Mouse (Mus musculus) neural tube, embryonic 14.5 days (tissue): ENCODE results near the gene Rara. TPM values are rescaled to one million over a fixed set of nuclear protein-coding genes. Genes with fewer than 3 reads are reported as not detected.
A peak's percentile ranks its signal among the peaks of the same experiment; 100 is the strongest.

Experiments
- ATAC-seq: fragments of 200-750 bp; cut with Nextera tagmentation; 2 replicates; pipeline ENCODE4 v1.8.0; 2017; ENCODE audit warnings: low read depth, mild to moderate bottlenecking, moderate TSS enrichment, moderate library complexity
- H3K27ac ChIP-seq: fragments of 300-500 bp; sonication (generic); 2 replicates; pipeline ENCODE4 v1.5.1; 2014; ENCODE audit warnings: low read depth, mild to moderate bottlenecking, control low read depth, low read length, moderate library complexity, mixed read lengths
- H3K27me3 ChIP-seq: fragments of 300-500 bp; sonication (generic); 2 replicates; pipeline ENCODE4 v1.6.1; 2014; ENCODE audit warnings: low read length; ENCODE audit not compliant: control insufficient read depth, insufficient read depth
- H3K36me3 ChIP-seq: fragments of 300-500 bp; sonication (generic); 2 replicates; pipeline ENCODE4 v1.6.1; 2014; ENCODE audit warnings: low read length, mixed read lengths; ENCODE audit not compliant: control insufficient read depth, insufficient read depth
- H3K4me1 ChIP-seq: fragments of 300-500 bp; sonication (generic); 2 replicates; pipeline ENCODE4 v1.6.1; 2014; ENCODE audit warnings: low read length; ENCODE audit not compliant: control insufficient read depth, insufficient read depth
- H3K4me2 ChIP-seq: fragments of 300-500 bp; sonication (generic); 2 replicates; pipeline ENCODE4 v1.6.1; 2014; ENCODE audit warnings: mild to moderate bottlenecking, low read depth, low read length, control low read depth
- H3K4me3 ChIP-seq: fragments of 300-500 bp; sonication (generic); 2 replicates; pipeline ENCODE4 v1.5.1; 2014; ENCODE audit warnings: low read depth, low read length, control low read depth, mixed read lengths
- H3K9ac ChIP-seq: fragments of 300-500 bp; sonication (generic); replicated peaks from 2 replicates; pipeline ENCODE4 v1.6.1; 2014; ENCODE audit warnings: low read depth, mild to moderate bottlenecking, control low read depth, low read length, mixed read lengths
- H3K9me3 ChIP-seq: fragments of 300-500 bp; sonication (generic); 2 replicates; pipeline ENCODE4 v1.6.1; 2016; ENCODE audit warnings: low read length; ENCODE audit not compliant: control insufficient read depth
- WGBS: fragments of 180-500 bp; shearing (Covaris S2); extraction: QIAGEN DNeasy Blood & Tissue Kit; methylation state at CpG from one replicate; pipeline ENCODE4 v1.1.7; 2014; 5-methylcytosine and 5-hydroxymethylcytosine counted together
- polyA plus RNA-seq: library from polyadenylated mRNA; unstranded; fragments of >200 nt; fragmentation: Nextera tagmentation; extraction: Ambion mirVana; gene quantifications from 2 replicates; pipeline ENCODE4 v1.2.1, GENCODE M21; 2014

Gene Rara
- polyA plus RNA-seq, 1 experiment from 2014 or later: 22.3 TPM

DNA sequence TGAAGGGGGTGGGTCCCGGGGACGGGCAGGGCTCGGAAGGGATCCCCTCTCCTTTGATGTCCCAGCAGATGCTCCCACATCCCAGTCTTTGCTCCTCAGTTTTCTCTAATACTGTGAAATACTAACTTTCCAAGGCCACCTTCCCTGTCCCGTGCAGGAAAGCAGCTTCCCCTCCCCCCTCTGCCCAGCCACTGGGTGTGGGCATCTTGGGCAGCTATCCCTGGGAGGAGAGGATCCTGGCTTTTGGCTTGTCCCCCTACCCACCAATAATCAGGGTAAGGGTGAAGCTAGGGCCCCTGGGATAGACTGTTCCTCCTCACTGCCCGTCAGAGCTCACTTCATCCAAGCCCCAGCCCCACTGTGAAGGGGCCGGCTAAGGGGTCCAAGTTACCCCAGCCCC is 46.6 kb downstream of the Rara start:
- no peaks in the 10 kb centered on the region for H3K9me3 ChIP-seq
- no peaks in the 10 kb centered on the region for H3K27me3 ChIP-seq
- ATAC-seq: no peak
- H3K4me1 ChIP-seq: peaks cover 26% of the 10 kb centered on the region
- H3K9ac ChIP-seq: no peak overlapping the region
- H3K4me3 ChIP-seq: no peak overlapping the region
- no peak overlapping the region for H3K4me2 ChIP-seq
- peaks cover 13% of the 10 kb centered on the region for H3K36me3 ChIP-seq
- H3K27ac ChIP-seq: no peak overlapping the region
- 75% methylated on average over 6 of the region's 6 CpGs for WGBS

- H3K9ac ChIP-seq: no peak overlapping the region
- no peak for ATAC-seq
- no peak overlapping the region for H3K4me2 ChIP-seq
- H3K4me3 ChIP-seq: no peak overlapping the region
- WGBS: 46% methylated on average over 5 of the region's 5 CpGs
- no peaks in the 10 kb centered on the region for H3K27me3 ChIP-seq
- H3K4me1 ChIP-seq: peaks cover 18% of the 10 kb centered on the region
- H3K27ac ChIP-seq: no peak overlapping the region; the same call in 1 of the 2 replicates
- H3K36me3 ChIP-seq: peaks cover 13% of the 10 kb centered on the region
- H3K9me3 ChIP-seq: no peaks in the 10 kb centered on the region
Observed at GRCm38 (mm10) chr11:98974871-98975719, 47.5 kb downstream of the Rara start.

- no peak for ATAC-seq
- WGBS: 31% methylated on average over 15 of the region's 15 CpGs
Observed at GRCm38 (mm10) chr11:98978526-98979148, 51.0 kb downstream of the Rara start.

GRCm38 (mm10) chr11:98979356-98979755 is 51.7 kb downstream of the Rara start:
- no peak for ATAC-seq
- Histone ChIP-seq H3K27me3 (no peaks in the 10 kb centered on the region), H3K9ac (no peak overlapping the region), H3K27ac (no peak overlapping the region), H3K9me3 (no peaks in the 10 kb centered on the region), H3K36me3 (no peaks in the 10 kb centered on the region), H3K4me1 (peaks cover 10% of the 10 kb centered on the region; the same call in 1 of the 2 replicates), H3K4me3 (no peak overlapping the region), H3K4me2 (no peak overlapping the region)
- 86% methylated on average over 4 of the region's 5 CpGs for WGBS

More at GRCm38 (mm10) chr11:98978526-98979148, 51.0 kb downstream of the Rara start:
- H3K4me2 ChIP-seq: no peak overlapping the region
- peak overlapping the region; percentile 16; the same call in 1 of the 2 replicates for H3K27ac ChIP-seq
- H3K4me1 ChIP-seq: peaks cover 10% of the 10 kb centered on the region; the same call in 1 of the 2 replicates
- peaks cover 2% of the 10 kb centered on the region; the same call in 1 of the 2 replicates for H3K36me3 ChIP-seq
- no peak overlapping the region for H3K4me3 ChIP-seq
- no peaks in the 10 kb centered on the region for H3K9me3 ChIP-seq
- no peak overlapping the region for H3K9ac ChIP-seq
- no peaks in the 10 kb centered on the region for H3K27me3 ChIP-seq

GRCm38 (mm10) chr11:98981289-98981996 is 53.8 kb downstream of the Rara start:
- peak overlapping the region; percentile 79 for H3K4me2 ChIP-seq
- 28% methylated on average over 20 of the region's 20 CpGs for WGBS
- no peaks in the 10 kb centered on the region for H3K36me3 ChIP-seq
- H3K4me3 ChIP-seq: peak overlapping the region; percentile 64
- no peaks in the 10 kb centered on the region for H3K9me3 ChIP-seq
- H3K9ac ChIP-seq: peak overlapping the region; percentile 86
- peaks cover 10% of the 10 kb centered on the region; the same call in 1 of the 2 replicates for H3K4me1 ChIP-seq
- H3K27me3 ChIP-seq: no peaks in the 10 kb centered on the region
- peak; percentile 13 for ATAC-seq
- H3K27ac ChIP-seq: peak overlapping the region; percentile 94

GRCm38 (mm10) chr11:98981997-98982772 is 54.6 kb downstream of the Rara start:
- no peaks in the 10 kb centered on the region for H3K27me3 ChIP-seq
- peak overlapping the region; percentile 79 for H3K4me2 ChIP-seq
- H3K4me3 ChIP-seq: peak overlapping the region; percentile 64
- H3K9ac ChIP-seq: peak overlapping the region; percentile 86
- under 1% methylated on average over 94 of the region's 94 CpGs for WGBS
- peak; percentile 80 for ATAC-seq
- no peaks in the 10 kb centered on the region for H3K9me3 ChIP-seq
- H3K4me1 ChIP-seq: peaks cover 10% of the 10 kb centered on the region; the same call in 1 of the 2 replicates
- no peaks in the 10 kb centered on the region for H3K36me3 ChIP-seq
- H3K27ac ChIP-seq: peak overlapping the region; percentile 94

- WGBS: under 1% methylated on average over 28 of the region's 28 CpGs
- peak within 1 kb of the TSS; percentile 86 for H3K9ac ChIP-seq
- peak; percentile 26 for ATAC-seq
- no peaks in the 10 kb centered on the region for H3K27me3 ChIP-seq
- H3K4me1 ChIP-seq: peaks cover 10% of the 10 kb centered on the region; the same call in 1 of the 2 replicates
- peak within 1 kb of the TSS; percentile 64 for H3K4me3 ChIP-seq
- no peaks in the 10 kb centered on the region for H3K36me3 ChIP-seq
- H3K9me3 ChIP-seq: no peaks in the 10 kb centered on the region
- H3K27ac ChIP-seq: peak within 1 kb of the TSS; percentile 94
- peak within 1 kb of the TSS; percentile 79 for H3K4me2 ChIP-seq
Observed at GRCm38 (mm10) chr11:98982773-98983133, 55.1 kb downstream of the Rara start, which contains the start of gene Gjd3. TSS of gene Gjd3 (minus strand) at chr11:98983016.

GRCm38 (mm10) chr11:98983551-98983950 is 55.9 kb downstream of the Rara start:
- WGBS: 41% methylated on average over 8 of the region's 8 CpGs

More at GRCm38 (mm10) chr11:98983551-98983950, 55.9 kb downstream of the Rara start:
- Histone ChIP-seq H3K4me1 (peaks cover 10% of the 10 kb centered on the region; the same call in 1 of the 2 replicates), H3K36me3 (no peaks in the 10 kb centered on the region), H3K4me2 (peak overlapping the region; percentile 79), H3K27ac (no peak overlapping the region), H3K27me3 (no peaks in the 10 kb centered on the region), H3K9me3 (no peaks in the 10 kb centered on the region), H3K9ac (no peak overlapping the region; the same call in 1 of the 2 replicates), H3K4me3 (0 out of 2 replicates have a peak overlapping the region, but pooled peaks have one; percentile 64)
- ATAC-seq: no peak
